Mouse (Mus musculus) c-Kit-positive CD71-positive TER-119-negative erythroid progenitor cells, embryonic 14.5 days (primary cell): ENCODE results near the gene Lrba.

Experiments
- DNase-seq: peaks from one replicate; pipeline ENCODE4 v3.0.0-alpha.2; 2013; ENCODE audit warnings: low read depth

The Lrba gene

GRCm38 (mm10) chr3:86224564-86225421, at the start of gene Lrba:
Lrba (plus strand) TSS chr3:86224680.
- peak; percentile 73 for DNase-seq

GRCm38 (mm10) chr3:86179714-86180113, 44.8 kb upstream of the Lrba start:
- DNase-seq = no peak

GRCm38 (mm10) chr3:86181107-86181506, 43.4 kb upstream of the Lrba start:
- no peak for DNase-seq

GRCm38 (mm10) chr3:86184546-86184945, 39.9 kb upstream of the Lrba start:
- no peak for DNase-seq

- DNase-seq = no peak
These were observed 36.6 kb upstream of the Lrba start for GRCm38 (mm10) chr3:86187736-86188389.

- no peak for DNase-seq
These were observed 28.5 kb upstream of the Lrba start for GRCm38 (mm10) chr3:86195981-86196380.

- no peak for DNase-seq
These were observed 28.0 kb upstream of the Lrba start for GRCm38 (mm10) chr3:86196471-86196870.

- DNase-seq = no peak
These were observed 22.8 kb upstream of the Lrba start for GRCm38 (mm10) chr3:86201645-86202175.

GRCm38 (mm10) chr3:86202449-86202848, 22.0 kb upstream of the Lrba start:
- no peak for DNase-seq

- no peak for DNase-seq
These were observed 19.7 kb upstream of the Lrba start for GRCm38 (mm10) chr3:86204608-86205358.

- DNase-seq = no peak
These were observed 17.9 kb upstream of the Lrba start for GRCm38 (mm10) chr3:86206556-86206955.

GRCm38 (mm10) chr3:86210267-86210939, 14.1 kb upstream of the Lrba start:
- DNase-seq = no peak

GRCm38 (mm10) chr3:86210959-86211358, 13.5 kb upstream of the Lrba start:
- no peak for DNase-seq

- no peak for DNase-seq
These were observed 10.2 kb upstream of the Lrba start for GRCm38 (mm10) chr3:86214248-86214647.

GRCm38 (mm10) chr3:86223634-86224313, 706 bp upstream of the Lrba start:
- peak; percentile 64 for DNase-seq

- no peak for DNase-seq
These were observed 241 bp upstream of the Lrba start for GRCm38 (mm10) chr3:86224314-86224563.

GRCm38 (mm10) chr3:86231532-86232086, 7.1 kb downstream of the Lrba start:
- DNase-seq = no peak

- no peak for DNase-seq
These were observed 22.7 kb downstream of the Lrba start for GRCm38 (mm10) chr3:86247193-86247592.

GRCm38 (mm10) chr3:86251212-86251611, 26.7 kb downstream of the Lrba start:
- peak; percentile 51 for DNase-seq

GRCm38 (mm10) chr3:86252588-86252987, 28.1 kb downstream of the Lrba start:
- DNase-seq = no peak

GRCm38 (mm10) chr3:86253071-86253470, 28.6 kb downstream of the Lrba start:
- DNase-seq = no peak
